Mouse (Mus musculus) urinary bladder, postnatal 4 days (tissue): ENCODE measurements around the gene 4933402N22Rik.
"Not testable (repeated sequence)": the region's sequence is repeated elsewhere in the genome, so short reads cannot be mapped to it uniquely, and the experiment has no call there.

Source experiments
- DNase-seq, 2 experiments: peaks; one replicate each; pipeline ENCODE4 v3.0.0; 2021 to 2022; ENCODE audit warnings: low spot score in 2 of 2

4933402N22Rik gene

DNA sequence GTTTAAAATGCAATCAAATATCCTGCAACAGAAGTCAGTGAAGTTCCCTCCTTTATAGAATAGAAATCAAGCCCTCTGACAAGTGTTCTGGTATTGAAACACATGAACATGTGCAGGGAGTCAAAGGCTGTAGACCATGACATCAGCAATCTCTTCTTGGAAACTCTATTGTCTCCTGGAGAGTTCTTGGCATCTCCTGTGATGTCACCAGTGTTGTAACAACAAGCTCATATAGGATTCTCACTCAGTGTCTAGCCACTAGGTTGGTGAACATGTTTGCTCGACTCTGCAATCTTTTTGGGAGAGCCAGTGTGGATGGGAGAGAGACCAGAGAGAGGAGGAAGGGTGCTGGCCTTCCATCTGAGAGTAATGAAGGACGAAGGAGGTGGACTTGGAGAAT is at the start of gene 4933402N22Rik:
TSS of gene 4933402N22Rik (plus strand) at position 301 of the 400 bp plus-strand sequence.
- DNase-seq, result not testable (repeated sequence)

DNA sequence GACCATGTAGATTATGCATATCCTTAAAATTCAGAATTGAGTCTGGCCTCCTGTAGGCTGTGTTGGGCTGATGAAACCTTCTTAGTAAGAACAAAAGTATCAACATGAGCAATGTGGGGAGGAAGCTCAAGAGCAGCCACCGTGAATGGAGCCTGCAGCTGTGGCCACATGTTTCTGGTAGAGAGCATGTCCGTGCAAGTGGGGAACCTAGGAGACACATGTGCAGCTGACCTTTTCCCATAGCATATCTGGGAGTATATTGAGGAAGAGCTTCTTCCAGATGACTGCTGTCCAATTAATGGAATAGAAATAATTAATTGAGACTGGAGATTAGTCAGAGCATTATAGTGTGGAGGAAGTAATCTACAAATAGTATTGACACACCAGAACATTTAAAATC is 5.9 kb downstream of the 4933402N22Rik start:
- not testable (repeated sequence) for DNase-seq
